Mouse (Mus musculus) T-helper 17 cell (primary cell): ENCODE measurements around the gene Lurap1.

Experiments
- in situ Hi-C, 2 experiments: fragments of 300-600 bp; cut with MboI, MseI; formaldehyde crosslinking; loops; 1 replicate in 1 of 2; 2 replicates in 1 of 2; pipeline ENCODE4 v1.15.1; 2025; ENCODE audit warnings: high pct_unique_total_duplicates in 2 of 2

Gene Lurap1

DNA sequence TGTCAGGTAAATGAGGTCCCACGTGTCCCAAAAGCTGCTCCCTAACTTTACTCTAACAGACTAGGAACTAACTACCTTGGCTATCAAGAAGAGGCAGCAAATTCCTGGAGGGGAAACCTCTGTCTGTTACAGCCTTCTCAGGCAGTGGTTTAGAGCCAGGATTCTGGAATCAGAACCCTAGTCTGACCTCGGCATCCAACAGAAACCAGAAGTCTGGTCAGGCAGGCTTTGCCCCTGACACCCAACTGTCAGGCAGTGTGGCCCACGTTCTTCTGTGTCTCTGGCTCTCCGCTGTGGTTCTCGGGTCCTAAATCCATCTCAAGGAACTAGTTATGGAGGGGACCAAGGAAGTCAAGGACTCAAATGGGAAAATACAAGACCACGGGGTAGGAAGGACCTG is at the start of gene Lurap1:
Gene Lurap1, minus strand, starts transcription at position 101 of the 400 bp plus-strand sequence.
- in situ Hi-C loops = no loop called here

DNA sequence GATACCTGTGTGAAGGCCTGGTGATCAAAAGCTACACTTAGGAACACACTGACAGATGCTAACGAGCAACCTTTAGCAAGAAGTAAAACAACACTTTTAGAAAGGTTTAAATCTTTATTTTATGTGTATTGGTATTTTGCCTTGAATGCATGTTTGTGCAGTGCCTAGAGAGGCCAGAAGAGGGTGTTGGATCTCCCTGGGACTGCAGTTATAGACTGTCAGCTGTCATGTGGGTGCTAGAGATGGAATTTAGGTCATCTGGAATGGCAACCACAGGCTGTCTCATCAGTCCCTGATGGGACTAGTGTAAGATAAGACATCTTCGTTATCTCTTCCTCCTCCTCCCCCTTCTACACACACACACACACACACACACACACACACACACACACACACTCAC is 47.3 kb upstream of the Lurap1 start:
- in situ Hi-C loops = no loop called here

DNA sequence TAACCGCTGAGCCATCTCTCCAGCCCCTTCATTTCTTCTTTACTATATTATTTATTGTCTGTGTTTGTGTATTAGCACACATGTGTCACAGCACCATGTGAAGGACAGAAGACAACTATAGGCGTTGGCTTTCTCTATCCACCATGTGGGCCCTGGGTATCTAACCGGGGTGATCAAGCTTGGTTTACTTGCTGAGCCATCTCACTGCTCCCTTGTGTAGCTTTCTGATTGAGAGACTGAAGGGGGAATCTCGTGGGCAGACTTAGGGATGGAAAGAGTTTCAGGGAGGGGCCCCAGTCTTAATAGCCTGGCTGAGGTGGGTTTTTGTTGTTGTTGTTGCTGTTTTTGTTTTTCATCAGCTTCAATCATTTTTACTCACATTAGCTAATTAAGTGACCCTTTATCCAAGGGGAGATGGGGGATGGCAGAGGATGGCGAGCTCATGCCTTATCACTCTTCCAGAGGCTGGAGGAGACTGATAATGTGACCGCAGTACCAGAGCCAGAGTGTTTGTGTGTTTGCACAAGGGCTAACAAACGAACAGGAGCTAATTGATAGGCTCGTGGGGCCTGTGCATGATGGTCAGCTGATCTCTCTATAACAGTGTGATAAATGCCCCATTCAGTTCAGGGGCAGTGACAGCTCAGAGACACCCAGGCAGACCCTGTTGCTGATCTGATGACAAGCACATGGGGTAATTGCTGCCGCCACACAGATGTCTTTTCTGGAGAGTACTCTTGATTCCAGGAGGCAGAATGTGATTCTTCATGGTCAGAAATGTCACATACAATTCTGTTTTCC is 42.6 kb upstream of the Lurap1 start:
- in situ Hi-C loops = no loop called here

DNA sequence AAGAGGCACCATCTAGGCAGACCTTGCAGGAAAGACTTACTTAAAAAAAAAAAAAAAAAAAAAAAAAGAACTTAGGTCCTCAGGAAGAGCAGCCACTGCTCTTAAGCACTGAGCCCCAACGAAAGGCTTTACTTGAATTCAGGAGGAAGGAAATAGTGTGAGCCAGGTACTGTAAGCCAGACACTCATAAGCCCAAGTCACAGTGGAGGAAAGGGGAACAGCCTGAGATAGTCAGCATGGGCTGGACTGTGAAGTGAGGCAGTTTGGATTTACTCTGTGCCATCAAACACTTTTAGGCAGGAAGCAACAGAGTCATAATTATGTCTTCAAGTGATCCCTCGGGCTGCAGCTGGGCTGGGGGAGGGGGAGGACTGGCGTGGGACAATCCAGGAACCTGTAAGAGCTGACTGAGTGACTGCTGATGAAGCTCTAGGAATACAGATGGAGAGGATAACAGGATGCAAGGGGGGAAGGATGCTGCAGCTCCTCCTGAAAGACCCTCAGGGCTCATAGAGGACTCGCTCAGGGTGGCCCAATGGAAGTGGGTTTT is 41.2 kb upstream of the Lurap1 start:
- in situ Hi-C loops = no loop called here

DNA sequence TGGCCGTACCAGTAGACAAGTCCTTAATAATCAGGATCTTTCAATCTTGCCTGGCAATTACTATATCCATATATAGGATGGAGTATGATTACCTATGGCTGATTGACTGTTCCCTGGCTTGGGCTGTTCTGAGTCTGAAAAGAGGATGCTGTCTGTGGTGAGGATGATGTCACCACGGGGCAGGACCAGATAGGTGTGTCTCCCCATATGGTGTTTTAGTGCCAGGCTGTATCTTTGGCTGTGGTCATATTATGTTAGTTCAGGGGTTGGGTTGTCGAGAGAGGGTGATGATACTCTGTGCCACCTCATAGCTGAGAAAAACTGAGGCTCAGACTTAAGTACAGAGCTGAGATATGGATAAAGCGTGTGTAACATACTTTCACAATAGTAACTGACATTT is 33.9 kb upstream of the Lurap1 start:
- in situ Hi-C loops = no loop called here

DNA sequence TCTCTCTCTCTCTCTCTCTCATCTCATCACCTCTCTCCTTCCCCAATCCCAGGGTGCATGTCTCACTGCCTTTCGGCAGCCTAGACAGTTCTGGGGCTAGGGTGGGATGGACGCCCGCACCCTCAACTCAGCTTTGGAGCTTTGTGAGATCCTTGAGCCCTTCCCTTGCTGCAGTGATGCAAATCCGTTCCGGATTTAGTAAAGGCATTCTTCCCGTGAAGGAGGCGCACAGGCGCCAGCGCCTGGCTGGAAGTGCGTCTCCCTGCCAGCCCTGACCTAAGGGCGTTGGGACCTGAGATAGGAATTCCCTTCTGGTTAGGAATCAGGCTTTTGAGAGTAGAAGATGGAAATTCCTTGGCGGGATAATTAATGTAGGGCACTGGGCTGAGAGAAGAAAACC is 31.6 kb upstream of the Lurap1 start:
- in situ Hi-C loops = no loop called here

- in situ Hi-C loops = no loop called here
Observed at GRCm38 (mm10) chr4:116182079-116182478, 30.9 kb upstream of the Lurap1 start.

GRCm38 (mm10) chr4:116177140-116177539 is 26.0 kb upstream of the Lurap1 start:
- in situ Hi-C loops = no loop called here

GRCm38 (mm10) chr4:116176543-116176988 is 25.4 kb upstream of the Lurap1 start:
- in situ Hi-C loops = no loop called here

GRCm38 (mm10) chr4:116175711-116176542 is 24.8 kb upstream of the Lurap1 start:
- in situ Hi-C loops = no loop called here

DNA sequence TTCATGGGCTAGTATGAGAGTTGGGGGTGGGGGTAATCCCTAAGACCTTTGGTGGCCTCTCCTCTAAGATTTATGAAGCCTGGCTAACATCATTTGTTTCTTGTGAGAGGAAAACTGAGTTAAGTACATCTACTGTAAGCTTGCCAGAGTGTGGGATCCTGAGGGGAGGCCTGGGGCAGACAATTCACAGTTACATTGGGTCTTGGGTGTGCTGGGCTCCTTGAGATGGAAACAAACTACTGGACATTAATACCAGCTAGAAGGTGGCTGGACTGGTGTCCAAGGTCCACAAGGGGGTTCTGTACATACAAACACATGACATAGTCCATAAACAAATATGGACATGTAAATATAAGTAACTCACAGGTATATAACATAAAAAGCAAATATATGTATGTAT is 24.0 kb upstream of the Lurap1 start:
- in situ Hi-C loops = no loop called here

DNA sequence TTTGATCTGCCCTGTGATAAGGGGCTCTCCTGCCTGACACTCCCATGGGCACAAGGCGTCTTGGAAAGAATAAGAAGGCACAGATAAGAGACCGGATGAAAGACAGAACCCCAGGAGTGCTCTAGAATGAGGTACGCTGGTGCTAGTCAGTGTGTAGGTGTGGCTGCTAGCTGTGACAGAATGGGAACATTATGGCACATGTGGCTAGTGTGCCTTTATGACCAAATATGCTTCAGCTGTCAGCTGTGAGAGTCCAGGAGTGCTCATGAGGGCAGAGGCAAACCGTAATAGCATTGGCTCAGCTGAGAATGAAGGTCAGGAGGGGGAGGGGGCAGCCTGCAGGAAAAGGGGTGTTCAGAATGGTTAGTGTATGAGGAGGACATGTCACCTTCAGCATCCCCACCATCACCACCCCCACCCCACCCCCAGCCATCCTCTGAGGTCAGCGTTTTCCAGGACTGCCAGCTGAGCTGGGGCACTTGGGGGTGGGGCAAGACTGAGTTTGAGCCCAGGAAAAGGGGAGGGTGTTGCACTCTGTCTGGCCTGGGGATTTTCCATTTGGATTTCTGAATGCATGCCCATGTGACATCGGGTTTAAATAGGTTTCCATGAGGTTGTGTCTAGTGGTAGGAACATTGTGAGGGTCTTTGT is 23.5 kb upstream of the Lurap1 start:
- in situ Hi-C loops = loop anchor here (5.0 kb wide), 2 partner anchors 68 to 73 kb away; no protein-coding TSS in a partner anchor

DNA sequence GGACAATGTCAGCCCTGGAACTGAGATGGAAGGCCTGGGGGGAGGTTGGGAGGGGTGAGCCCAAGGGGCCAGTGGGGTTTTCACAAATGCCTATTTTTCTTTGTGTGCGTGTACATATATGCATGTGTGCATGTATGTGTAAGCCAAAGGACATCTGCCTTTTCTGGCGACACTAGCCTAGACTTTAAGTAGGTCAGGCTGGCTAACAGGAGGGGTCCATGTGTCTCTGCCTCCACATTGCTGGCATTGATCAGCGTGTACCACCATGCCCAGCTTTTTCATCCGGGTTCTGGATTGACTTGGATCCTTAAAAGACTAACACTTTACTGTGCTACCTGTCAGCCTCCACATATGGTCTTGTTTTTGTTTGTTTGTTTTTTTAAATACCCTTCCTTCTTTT is 22.6 kb upstream of the Lurap1 start:
- in situ Hi-C loops = loop anchor here (5.0 kb wide), 2 partner anchors 69 to 74 kb away; no protein-coding TSS in a partner anchor

DNA sequence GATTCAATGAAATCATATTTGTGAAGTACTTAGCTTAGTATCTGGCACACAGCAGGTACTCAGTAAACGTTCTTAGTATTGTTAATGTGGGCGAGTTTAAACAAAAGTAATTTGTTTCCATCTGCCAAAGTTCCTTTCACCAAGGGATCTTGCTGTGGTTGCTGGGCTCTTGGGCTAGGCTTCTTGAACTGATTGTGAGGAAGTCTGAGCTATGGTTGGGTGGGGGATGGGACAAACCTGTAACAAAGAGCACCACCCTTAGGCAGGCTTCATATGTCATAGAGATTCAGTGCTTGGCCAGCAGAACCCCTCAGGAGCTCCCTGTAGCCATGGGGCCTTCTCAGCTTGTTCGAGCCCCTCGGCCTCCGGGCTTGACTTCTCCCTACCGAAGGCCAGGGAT is 21.9 kb upstream of the Lurap1 start, which contains the start of the genes 1700042G07Rik and Gm49337:
Gene 1700042G07Rik, plus strand, starts transcription at position 301 of the 400 bp plus-strand sequence.
Gene Gm49337, plus strand, starts transcription at position 313 of the 400 bp plus-strand sequence.
- in situ Hi-C loops = loop anchor here (5.0 kb wide), 2 partner anchors 69 to 74 kb away; no protein-coding TSS in a partner anchor

DNA sequence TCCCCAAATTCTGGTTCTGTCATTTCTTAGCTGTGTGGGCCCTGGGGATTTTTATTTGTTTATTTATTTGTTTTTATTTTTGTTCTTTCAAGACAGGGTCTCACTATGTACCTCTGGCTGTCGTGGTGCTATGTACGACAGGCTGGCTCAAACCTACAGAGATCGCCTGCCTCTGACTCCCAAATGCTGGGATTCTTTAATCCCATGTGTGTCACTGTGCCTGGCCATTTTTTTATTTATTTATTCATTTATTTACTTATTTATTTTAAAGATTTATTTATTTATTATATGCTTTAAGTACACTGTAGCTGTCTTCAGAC is 18.2 kb upstream of the Lurap1 start:
- in situ Hi-C loops = no loop called here

- in situ Hi-C loops = no loop called here
Observed at GRCm38 (mm10) chr4:116168617-116169352, 17.6 kb upstream of the Lurap1 start.

DNA sequence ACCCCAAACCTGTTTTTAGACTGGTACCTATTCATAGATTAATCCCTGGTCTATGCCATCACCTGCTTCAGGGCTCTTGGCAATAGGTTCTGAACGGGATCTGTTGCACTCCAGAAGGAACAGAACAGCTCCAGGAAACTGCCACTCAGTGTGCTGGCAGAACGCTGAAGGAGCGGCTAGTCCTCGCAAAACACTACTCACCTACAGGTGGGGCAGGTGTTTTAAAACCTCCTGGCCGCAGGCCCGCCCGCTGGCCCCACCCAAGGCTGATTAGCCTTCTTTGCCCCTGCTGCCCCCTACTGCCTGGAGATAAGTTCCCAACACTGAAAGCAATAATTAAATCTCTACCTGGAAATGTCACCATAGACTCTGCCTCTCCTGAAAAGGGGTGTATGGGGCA is 16.3 kb upstream of the Lurap1 start, which contains the start of gene Tspan1:
Gene Tspan1, minus strand, starts transcription at position 198 of the 400 bp plus-strand sequence.
- in situ Hi-C loops = no loop called here

DNA sequence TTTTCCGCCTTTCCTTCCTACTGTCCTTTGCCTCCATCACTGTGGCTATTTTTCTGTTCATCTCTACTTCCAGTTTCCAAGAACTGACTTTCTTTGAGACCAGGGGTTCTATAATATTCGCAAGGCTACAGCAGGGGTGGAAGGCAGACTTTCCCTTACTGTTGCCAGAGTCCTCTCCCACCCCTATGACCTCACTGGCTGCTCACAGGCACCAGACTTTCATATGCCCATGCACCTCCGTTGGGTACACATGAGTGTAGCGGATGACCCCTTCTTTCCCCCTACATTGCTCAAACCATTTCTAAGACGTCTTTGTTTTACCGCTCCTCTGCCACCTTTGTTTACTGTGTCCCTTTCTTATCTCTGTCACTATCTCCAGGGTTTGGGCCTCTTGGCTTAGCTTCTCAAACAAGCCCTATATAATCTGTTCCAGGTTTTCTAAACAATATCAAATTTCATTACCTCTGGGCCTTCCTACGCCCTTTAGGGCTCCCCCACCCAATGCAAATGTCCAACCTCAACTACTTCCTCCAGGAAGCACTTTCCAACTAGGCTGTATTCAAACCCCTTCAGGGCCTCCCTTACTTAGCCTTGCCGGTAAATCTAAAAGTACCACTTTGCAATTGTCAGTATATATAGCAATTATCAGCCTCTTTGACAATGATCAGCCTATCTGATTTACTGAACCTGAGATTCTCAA is 14.7 kb upstream of the Lurap1 start:
- in situ Hi-C loops = no loop called here

GRCm38 (mm10) chr4:116164759-116165554 is 13.8 kb upstream of the Lurap1 start:
- in situ Hi-C loops = no loop called here
